ENCODE assay signal across 7 mouse cellular contexts in the genomic region with DNA sequence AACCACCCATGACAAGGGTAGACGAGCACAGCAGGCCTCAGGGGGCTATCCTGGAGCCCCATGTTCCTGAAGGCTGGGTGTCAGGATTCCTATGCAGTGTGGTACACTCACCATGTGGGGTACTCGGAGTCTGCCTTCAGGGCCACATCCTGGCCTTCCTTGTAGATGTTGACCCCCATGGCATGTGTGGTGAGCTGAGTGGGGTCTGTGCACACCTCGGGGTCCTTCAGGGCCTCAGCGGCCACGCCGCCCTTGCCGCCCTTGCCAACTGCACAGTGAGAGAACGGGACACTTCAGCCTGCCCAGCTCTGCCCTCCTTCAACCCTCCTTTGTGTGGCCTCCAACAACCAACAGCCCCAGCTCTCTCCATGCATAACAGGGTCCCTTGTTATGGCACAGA. TPM values are rescaled to one million over a fixed set of nuclear protein-coding genes. Genes with fewer than 3 reads are reported as not detected.
DNase-seq lines count a peak whose midpoint lies in the region; ATAC-seq lines count a peak whose summit lies in the region.

No protein-coding gene starts in this region.

- H3K4me1 ChIP-seq in lung, embryonic 16.5 days (replicated peaks; ENCODE audit: control insufficient read depth, insufficient read depth, low read length) = peaks cover 18% of the 10 kb centered on the region
- peaks cover 10% of the 10 kb centered on the region for H3K4me1 ChIP-seq in forebrain, embryonic 14.5 days (ENCODE audit: control insufficient read depth, insufficient read depth, low read length)
- H3K4me1 ChIP-seq in liver, embryonic 12.5 days = peaks cover 36% of the 10 kb centered on the region
- peaks cover 20% of the 10 kb centered on the region for H3K4me1 ChIP-seq in stomach, embryonic 16.5 days (ENCODE audit: control insufficient read depth, insufficient read depth, low read length)

- DNase-seq in lung, postnatal 14 days = no peak
- DNase-seq in forebrain, embryonic 14.5 days (ENCODE audit: low spot score) = no peak
- DNase-seq in right cerebral cortex, adult 18-20 months = no peak
- no peak for DNase-seq in adrenal gland, adult 8-10 months

- H3K9me3 ChIP-seq in lung, embryonic 16.5 days (ENCODE audit: control insufficient read depth, low read length) = peaks cover 5% of the 10 kb centered on the region
- 0 out of 2 replicates have a peak, but pooled peaks cover 3% of the 10 kb centered on the region for H3K9me3 ChIP-seq in forebrain, embryonic 14.5 days (replicated peaks; ENCODE audit: control insufficient read depth, low read length)
- H3K9me3 ChIP-seq in liver, embryonic 12.5 days (replicated peaks) = 0 out of 2 replicates have a peak, but pooled peaks cover 3% of the 10 kb centered on the region
- no peaks in the 10 kb centered on the region; the same call in 1 of the 2 replicates for H3K9me3 ChIP-seq in stomach, embryonic 16.5 days (replicated peaks; ENCODE audit: control insufficient read depth, low read length)

- WGBS in lung, embryonic 16.5 days = 93% methylated on average over 8 of the region's 8 CpGs
- 96% methylated on average over 8 of the region's 8 CpGs for WGBS in forebrain, embryonic 14.5 days
- 88% methylated on average over 8 of the region's 8 CpGs for WGBS in liver, embryonic 12.5 days (ENCODE audit: insufficient replicate concordance)
- WGBS in stomach, embryonic 16.5 days = 84% methylated on average over 8 of the region's 8 CpGs

- peak overlapping the region; percentile 49 for H3K9ac ChIP-seq in lung, embryonic 16.5 days (ENCODE audit: low read length)
- H3K9ac ChIP-seq in forebrain, embryonic 14.5 days (ENCODE audit: low read length) = no peak overlapping the region
- peak overlapping the region; percentile 76 for H3K9ac ChIP-seq in liver, embryonic 12.5 days
- H3K9ac ChIP-seq in stomach, embryonic 16.5 days (ENCODE audit: low read length) = peak overlapping the region; percentile 91

- H3K36me3 ChIP-seq in lung, embryonic 16.5 days (ENCODE audit: control insufficient read depth, insufficient read depth, low read length) = peaks cover 14% of the 10 kb centered on the region
- peaks cover 36% of the 10 kb centered on the region for H3K36me3 ChIP-seq in forebrain, embryonic 14.5 days (ENCODE audit: control insufficient read depth, insufficient read depth, low read length)
- H3K36me3 ChIP-seq in liver, embryonic 12.5 days = peaks cover 59% of the 10 kb centered on the region
- H3K36me3 ChIP-seq in stomach, embryonic 16.5 days (ENCODE audit: control insufficient read depth, insufficient read depth, low read length) = no peaks in the 10 kb centered on the region; the same call in 1 of the 2 replicates

- H3K4me3 ChIP-seq in lung, embryonic 16.5 days (ENCODE audit: low read length) = peak overlapping the region; percentile 70
- H3K4me3 ChIP-seq in forebrain, embryonic 14.5 days (ENCODE audit: low read depth, low read length) = 0 out of 2 replicates have a peak overlapping the region, but pooled peaks have one; percentile 60
- peak overlapping the region; percentile 70 for H3K4me3 ChIP-seq in liver, embryonic 12.5 days
- peak overlapping the region; percentile 81 for H3K4me3 ChIP-seq in stomach, embryonic 16.5 days (replicated peaks; ENCODE audit: low read length)

- no peak overlapping the region for H3K27ac ChIP-seq in lung, embryonic 16.5 days (ENCODE audit: low read length)
- H3K27ac ChIP-seq in forebrain, embryonic 14.5 days (ENCODE audit: low read depth, low read length) = no peak overlapping the region
- peak overlapping the region; percentile 39; the same call in 1 of the 2 replicates for H3K27ac ChIP-seq in liver, embryonic 12.5 days
- H3K27ac ChIP-seq in stomach, embryonic 16.5 days (ENCODE audit: low read length) = no peak overlapping the region

- ATAC-seq in lung, embryonic 16.5 days (ENCODE audit: low read depth) = no peak
- no peak for ATAC-seq in forebrain, embryonic 14.5 days
- no peak for ATAC-seq in liver, embryonic 12.5 days
- ATAC-seq in stomach, embryonic 16.5 days (ENCODE audit: insufficient read depth, low FRiP score) = no peak

- peaks cover under 1% of the 10 kb centered on the region; the same call in 1 of the 2 replicates for H3K27me3 ChIP-seq in lung, embryonic 16.5 days (ENCODE audit: control insufficient read depth, insufficient read depth, low read depth, low read length)
- no peaks in the 10 kb centered on the region for H3K27me3 ChIP-seq in forebrain, embryonic 14.5 days (replicated peaks; ENCODE audit: control insufficient read depth, insufficient read depth, low read length)
- H3K27me3 ChIP-seq in liver, embryonic 12.5 days (replicated peaks) = peaks cover 9% of the 10 kb centered on the region
- no peaks in the 10 kb centered on the region for H3K27me3 ChIP-seq in stomach, embryonic 16.5 days (ENCODE audit: control insufficient read depth, insufficient read depth, low read length)

- H3K4me2 ChIP-seq in lung, embryonic 16.5 days (ENCODE audit: low read depth, low read length) = peak overlapping the region; percentile 52
- peak overlapping the region; percentile 62 for H3K4me2 ChIP-seq in forebrain, embryonic 14.5 days (ENCODE audit: low read length)
- peak overlapping the region; percentile 77 for H3K4me2 ChIP-seq in liver, embryonic 12.5 days
- H3K4me2 ChIP-seq in stomach, embryonic 16.5 days (ENCODE audit: low read depth, low read length) = peak overlapping the region; percentile 77; the same call in 1 of the 2 replicates

RNA-seq across cellular contexts. Expression of gene Mrpl54, which starts 1.2 kb away (rescaled TPM):
- 202 and 210 TPM in 2 replicates for polyA plus RNA-seq in lung, embryonic 16.5 days (2015; fragmentation: Nextera tagmentation; extraction: Ambion mirVana)
- polyA plus RNA-seq in forebrain, embryonic 14.5 days (2014; fragmentation: Nextera tagmentation; extraction: Ambion mirVana) = 107 and 136 TPM in 2 replicates
- 152 and 156 TPM in 2 replicates for polyA plus RNA-seq in liver, embryonic 12.5 days (2016; fragmentation: Nextera tagmentation; extraction: Ambion mirVana)
- polyA plus RNA-seq in stomach, embryonic 16.5 days (2015; fragmentation: Nextera tagmentation; extraction: Ambion mirVana) = 197 and 220 TPM in 2 replicates
- total RNA-seq in adrenal gland, adult 8-10 months (2022) = 100 to 1,000 TPM; 100 to 139 (median 113) TPM

RNA-seq across cellular contexts. Expression of gene Apba3, which starts 1.2 kb away (rescaled TPM):
- polyA plus RNA-seq in lung, embryonic 16.5 days (2015; fragmentation: Nextera tagmentation; extraction: Ambion mirVana) = 61.2 and 69.2 TPM in 2 replicates
- 30.5 and 36.8 TPM in 2 replicates for polyA plus RNA-seq in forebrain, embryonic 14.5 days (2014; fragmentation: Nextera tagmentation; extraction: Ambion mirVana)
- polyA plus RNA-seq in liver, embryonic 12.5 days (2016; fragmentation: Nextera tagmentation; extraction: Ambion mirVana) = 27.3 and 30.4 TPM in 2 replicates
- polyA plus RNA-seq in stomach, embryonic 16.5 days (2015; fragmentation: Nextera tagmentation; extraction: Ambion mirVana) = 61.6 and 66.9 TPM in 2 replicates
- 10 to 100 TPM; 61.9 to 72.3 (median 66.4) TPM for total RNA-seq in adrenal gland, adult 8-10 months (2022)

RNA-seq across cellular contexts. Expression of gene Matk, which starts 12.8 kb away (rescaled TPM):
- polyA plus RNA-seq in lung, embryonic 16.5 days (2015; fragmentation: Nextera tagmentation; extraction: Ambion mirVana) = 2.9 and 3.5 TPM in 2 replicates
- polyA plus RNA-seq in forebrain, embryonic 14.5 days (2014; fragmentation: Nextera tagmentation; extraction: Ambion mirVana) = 12.3 and 17.4 TPM in 2 replicates
- 2.0 and 2.2 TPM in 2 replicates for polyA plus RNA-seq in liver, embryonic 12.5 days (2016; fragmentation: Nextera tagmentation; extraction: Ambion mirVana)
- polyA plus RNA-seq in stomach, embryonic 16.5 days (2015; fragmentation: Nextera tagmentation; extraction: Ambion mirVana) = 3.6 and 4.2 TPM in 2 replicates
- 1 to 10 TPM in 3 of 4 experiments, under 1 TPM in 1; 0.67 to 2.1 (median 1.5) TPM for total RNA-seq in adrenal gland, adult 8-10 months (2022)

RNA-seq across cellular contexts. Expression of gene Tjp3, which starts 25.8 kb away (rescaled TPM):
- polyA plus RNA-seq in lung, embryonic 16.5 days (2015; fragmentation: Nextera tagmentation; extraction: Ambion mirVana) = 29.3 and 32.9 TPM in 2 replicates
- 4.8 and 7.0 TPM in 2 replicates for polyA plus RNA-seq in forebrain, embryonic 14.5 days (2014; fragmentation: Nextera tagmentation; extraction: Ambion mirVana)
- polyA plus RNA-seq in liver, embryonic 12.5 days (2016; fragmentation: Nextera tagmentation; extraction: Ambion mirVana) = 1.1 and 1.3 TPM in 2 replicates
- polyA plus RNA-seq in stomach, embryonic 16.5 days (2015; fragmentation: Nextera tagmentation; extraction: Ambion mirVana) = 29.1 and 35.7 TPM in 2 replicates
- total RNA-seq in adrenal gland, adult 8-10 months (2022) = under 1 TPM; 0.22 to 0.81 (median 0.29) TPM

RNA-seq across cellular contexts. Expression of gene Pip5k1c, which starts 27.2 kb away (rescaled TPM):
- polyA plus RNA-seq in lung, embryonic 16.5 days (2015; fragmentation: Nextera tagmentation; extraction: Ambion mirVana) = 41.0 and 43.1 TPM in 2 replicates
- polyA plus RNA-seq in forebrain, embryonic 14.5 days (2014; fragmentation: Nextera tagmentation; extraction: Ambion mirVana) = 76.4 and 114 TPM in 2 replicates
- 27.8 and 29.0 TPM in 2 replicates for polyA plus RNA-seq in liver, embryonic 12.5 days (2016; fragmentation: Nextera tagmentation; extraction: Ambion mirVana)
- 40.8 and 41.8 TPM in 2 replicates for polyA plus RNA-seq in stomach, embryonic 16.5 days (2015; fragmentation: Nextera tagmentation; extraction: Ambion mirVana)
- total RNA-seq in adrenal gland, adult 8-10 months (2022) = 10 to 100 TPM; 42.6 to 61.1 (median 53.3) TPM
